Mouse (Mus musculus) CH12.LX (cell line): ENCODE data around the gene Fen1. TPM values are rescaled to one million over a fixed set of nuclear protein-coding genes. Genes with fewer than 3 reads are reported as not detected.

ENCODE experiments used
- DNase-seq: peaks from one replicate; pipeline ENCODE4 v3.0.0-alpha.2; 2013; ENCODE audit errors: extremely low read depth
- H3K27ac ChIP-seq: 2 replicates; pipeline ENCODE4 v1.5.1; 2012; ENCODE audit warnings: low read depth, mild to moderate bottlenecking, control low read depth, moderate library complexity; ENCODE audit not compliant: insufficient read depth
- H3K27me3 ChIP-seq: replicated peaks from 2 replicates; pipeline ENCODE3; 2012; ENCODE audit warnings: inconsistent platforms
- H3K36me3 ChIP-seq, 2 experiments: replicated peaks in 1 of 2; 2 replicates each; pipeline versions ENCODE3 to v1.6.1; 2012; ENCODE audit warnings: inconsistent platforms in 1 of 2, low read length in 1 of 2, mild to moderate bottlenecking in 1 of 2, mixed read lengths in 1 of 2, moderate library complexity in 1 of 2; ENCODE audit not compliant: control insufficient read depth in 1 of 2, insufficient read depth in 1 of 2
- H3K4me1 ChIP-seq, 2 experiments: 2 replicates each; pipeline ENCODE4 v1.6.1; 2012; ENCODE audit warnings: inconsistent platforms in 1 of 2, moderate library complexity in 1 of 2; ENCODE audit not compliant: insufficient read depth in 2 of 2, control insufficient read depth in 1 of 2
- H3K4me2 ChIP-seq: 2 replicates; pipeline ENCODE4 v1.6.1; 2012; ENCODE audit warnings: low read depth, mild to moderate bottlenecking, control low read depth; ENCODE audit not compliant: poor library complexity, insufficient read depth, severe bottlenecking
- H3K4me3 ChIP-seq, 3 experiments: fragments of 150-350 bp in 1 of 3; sonication (generic) in 1 of 3; replicated peaks in 1 of 3; 2 replicates each; pipeline versions ENCODE3 to v1.5.1; 2011 to 2012; ENCODE audit warnings: low read depth in 2 of 3, low read length in 2 of 3, mild to moderate bottlenecking in 2 of 3, moderate library complexity in 2 of 3, control low read depth in 1 of 3, improper control_type of control experiment in 1 of 3, inconsistent platforms in 1 of 3, mixed read lengths in 1 of 3; ENCODE audit not compliant: poor library complexity in 1 of 3
- H3K79me2 ChIP-seq: replicated peaks from 2 replicates; pipeline ENCODE4 v1.6.1; 2012; ENCODE audit warnings: mild to moderate bottlenecking, moderate library complexity; ENCODE audit not compliant: control insufficient read depth, poor library complexity, insufficient read depth, severe bottlenecking; ENCODE audit errors: extremely low read depth
- H3K9ac ChIP-seq: 2 replicates; pipeline ENCODE4 v1.6.1; 2012; ENCODE audit warnings: low read depth, mild to moderate bottlenecking, control low read depth, moderate library complexity; ENCODE audit not compliant: insufficient read depth
- H3K9me3 ChIP-seq: replicated peaks from 2 replicates; pipeline ENCODE3; 2012; ENCODE audit warnings: low read length, inconsistent platforms, mixed read lengths
- CTCF ChIP-seq, 2 experiments: IDR thresholded peaks in 1 of 2; conservative IDR thresholded peaks in 1 of 2; 2 replicates each; pipeline ENCODE4 v1.5.1; 2011 to 2012; ENCODE audit warnings: low read depth in 2 of 2, low read length in 2 of 2, improper control_type of control experiment in 1 of 2, inconsistent platforms in 1 of 2, mild to moderate bottlenecking in 1 of 2, moderate library complexity in 1 of 2
- ELF1 ChIP-seq: IDR thresholded peaks from 2 replicates; pipeline ENCODE4 v1.6.1; 2014; ENCODE audit warnings: low read depth, mild to moderate bottlenecking, inconsistent platforms, low read length, improper control_type of control experiment
- GABPA ChIP-seq: IDR thresholded peaks from 2 replicates; pipeline ENCODE4 v1.6.1; 2012; ENCODE audit warnings: low read depth, low read length, improper control_type of control experiment, inconsistent platforms; ENCODE audit not compliant: insufficient replicate concordance
- IRF4 ChIP-seq: IDR thresholded peaks from 2 replicates; pipeline ENCODE4 v1.6.1; 2014; ENCODE audit warnings: low read depth, mild to moderate bottlenecking, inconsistent platforms, low read length, improper control_type of control experiment
- JUN ChIP-seq: IDR thresholded peaks from 2 replicates; pipeline ENCODE4 v1.6.1; 2011; ENCODE audit warnings: low read depth, mild to moderate bottlenecking, low read length, improper control_type of control experiment, moderate library complexity; ENCODE audit not compliant: insufficient read depth
- MAZ ChIP-seq: IDR thresholded peaks from 2 replicates; pipeline ENCODE4 v1.6.1; 2012; ENCODE audit warnings: low read depth, mild to moderate bottlenecking, inconsistent platforms, low read length, improper control_type of control experiment, moderate library complexity
- MXI1 ChIP-seq: IDR thresholded peaks from 2 replicates; pipeline ENCODE4 v1.6.1; 2011; ENCODE audit warnings: mild to moderate bottlenecking, low read depth, low read length, improper control_type of control experiment
- MYC ChIP-seq: IDR thresholded peaks from 2 replicates; pipeline ENCODE4 v1.6.1; 2011; ENCODE audit warnings: low read depth, mild to moderate bottlenecking, improper control_type of control experiment, low read length
- NRF1 ChIP-seq: IDR thresholded peaks from 2 replicates; pipeline ENCODE4 v1.6.1; 2014; ENCODE audit warnings: low read depth, mild to moderate bottlenecking, inconsistent platforms, low read length, improper control_type of control experiment, moderate library complexity
- PAX5 ChIP-seq: IDR thresholded peaks from 2 replicates; pipeline ENCODE4 v1.6.1; 2012; ENCODE audit warnings: low read length, inconsistent platforms, mixed read lengths
- POLR2AphosphoS2 ChIP-seq: IDR thresholded peaks from 2 replicates; pipeline ENCODE4 v1.6.1; 2011; ENCODE audit warnings: low read depth, low read length, improper control_type of control experiment
- RAD21 ChIP-seq: IDR thresholded peaks from 2 replicates; pipeline ENCODE4 v1.6.1; 2011; ENCODE audit warnings: low read depth, mild to moderate bottlenecking, low read length, improper control_type of control experiment, moderate library complexity
- SMC3 ChIP-seq: IDR thresholded peaks from 2 replicates; pipeline ENCODE4 v1.6.1; 2011; ENCODE audit warnings: low read depth, low read length, improper control_type of control experiment
- ZC3H11A ChIP-seq: IDR thresholded peaks from 2 replicates; pipeline ENCODE4 v1.6.1; 2012; ENCODE audit warnings: low read depth, mild to moderate bottlenecking, inconsistent platforms, low read length, improper control_type of control experiment
- ZKSCAN1 ChIP-seq: IDR thresholded peaks from 2 replicates; pipeline ENCODE4 v1.6.1; 2012; ENCODE audit warnings: low read depth, inconsistent platforms, low read length, improper control_type of control experiment, borderline replicate concordance
- ZMIZ1 ChIP-seq: IDR thresholded peaks from 2 replicates; pipeline ENCODE4 v1.6.1; 2012; ENCODE audit warnings: low read depth, mild to moderate bottlenecking, inconsistent platforms, low read length, improper control_type of control experiment
- dilution Hi-C: fragments of 300-500 bp; cut with MboI; formaldehyde crosslinking; loops from 2 replicates; pipeline ENCODE4 v1.14.3; 2020; ENCODE audit warnings: low sequenced_read_pairs; ENCODE audit not compliant: extremely low pct_unique_long_range_greater_than_20kb, extremely low pct_ligation_motif_present
- in situ Hi-C: fragments of 300-500 bp; cut with MboI; formaldehyde crosslinking; loops from 3 replicates; pipeline ENCODE4 v1.14.3; 2019; ENCODE audit warnings: low sequenced_read_pairs, low pct_ligation_motif_present, low pct_unique_long_range_greater_than_20kb, mixed read lengths
- polyA plus RNA-seq: library from polyadenylated mRNA; unstranded; fragments of >175 nt; gene quantifications from 2 replicates; pipeline ENCODE4 v1.2.1, GENCODE M21; 2012; ENCODE audit warnings: low read depth; ENCODE audit not compliant: insufficient read length
- total RNA-seq, 2 experiments: library from RNA; depleted of rRNA; stranded (reverse); fragments of 300-350 nt in 1 of 2; fragments of >200 nt in 1 of 2; gene quantifications; 2 replicates each; pipeline ENCODE4 v1.2.3; 2012 to 2014

Fen1 gene
- total and polyA plus RNA-seq, 3 experiments = 111 to 156 (median 125) TPM

DNA sequence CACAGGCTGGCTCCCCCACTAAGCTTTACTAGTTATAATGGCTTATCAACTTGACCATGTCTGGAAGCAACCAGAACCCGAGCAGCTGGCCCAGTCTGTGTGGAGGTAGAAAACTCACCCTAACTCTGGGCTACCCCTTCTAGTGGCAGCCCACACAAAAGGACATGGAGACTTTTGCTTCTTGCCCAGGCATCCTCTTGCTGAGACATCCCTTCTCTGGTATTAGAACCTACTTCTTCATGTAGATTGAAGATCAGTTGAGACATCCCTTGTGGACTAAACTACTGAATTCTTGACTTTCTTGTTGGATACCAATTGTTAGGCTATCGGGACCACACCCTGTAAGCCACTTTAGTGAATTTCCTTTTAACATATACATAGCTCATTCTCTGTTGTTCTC is 5.7 kb downstream of the Fen1 start:
- dilution Hi-C loops = no loop called here
- Histone ChIP-seq H3K4me3 (no peak overlapping the region), H3K36me3 (peaks cover 53 to 84% of the 10 kb centered on the region in 2 experiments), H3K9me3 (no peaks in the 10 kb centered on the region), H3K79me2 (peaks cover 26% of the 10 kb centered on the region), H3K27ac (no peak overlapping the region), H3K9ac (no peak overlapping the region), H3K4me1 (peaks cover 0 to 14% of the 10 kb centered on the region in 2 experiments; a peak in 2 of 4 replicates), H3K27me3 (no peaks in the 10 kb centered on the region), H3K4me2 (no peak overlapping the region)
- DNase-seq = no peak
- in situ Hi-C loops = no loop called here
- TF ChIP-seq GABPA (no peak), NRF1 (no peak), MYC (no peak), SMC3 (no peak), POLR2AphosphoS2 (peak; percentile 69; the same call in 1 of the 2 replicates), ELF1 (no peak), ZKSCAN1 (no peak)

- Histone ChIP-seq H3K27ac (no peak overlapping the region), H3K79me2 (peaks cover 16% of the 10 kb centered on the region), H3K9me3 (no peaks in the 10 kb centered on the region), H3K27me3 (no peaks in the 10 kb centered on the region), H3K9ac (no peak overlapping the region), H3K36me3 (peaks cover 63 to 96% of the 10 kb centered on the region in 2 experiments), H3K4me2 (no peak overlapping the region), H3K4me3 (no peak overlapping the region), H3K4me1 (peaks cover 0 to 10% of the 10 kb centered on the region in 2 experiments; a peak in 2 of 4 replicates)
- no peak for DNase-seq
- in situ Hi-C loops = no loop called here
- dilution Hi-C loops = no loop called here
- TF ChIP-seq MXI1 = no peak
- no peak for TF ChIP-seq CTCF (conservative IDR thresholded peaks at IDR 0.05 in 1 of 2, IDR thresholded peaks at IDR 0.05 in 1 of 2; ENCODE audit: low read depth in 2 of 2, low read length in 2 of 2)
- no peak for TF ChIP-seq PAX5
- no peak for TF ChIP-seq MAZ
Observed at GRCm38 (mm10) chr19:10197130-10197529, 6.8 kb downstream of the Fen1 start.

- in situ Hi-C loops = no loop called here
- dilution Hi-C loops = no loop called here
- TF ChIP-seq RAD21 (no peak), ZC3H11A (no peak), NRF1 (no peak), CTCF (conservative IDR thresholded peaks at IDR 0.05 in 1 of 2, IDR thresholded peaks at IDR 0.05 in 1 of 2; ENCODE audit: low read depth in 2 of 2, low read length in 2 of 2) (no peak), IRF4 (no peak), ZMIZ1 (no peak), JUN (no peak)
- Histone ChIP-seq H3K36me3 (peaks cover 51 to 91% of the 10 kb centered on the region in 2 experiments), H3K27ac (no peak overlapping the region), H3K4me1 (peaks cover 4 to 19% of the 10 kb centered on the region in 2 experiments; a peak in 3 of 4 replicates), H3K4me3 (no peak overlapping the region), H3K4me2 (no peak overlapping the region), H3K9ac (no peak overlapping the region), H3K27me3 (no peaks in the 10 kb centered on the region), H3K9me3 (no peaks in the 10 kb centered on the region), H3K79me2 (peaks cover 3% of the 10 kb centered on the region; the same call in 1 of the 2 replicates)
- no peak for DNase-seq
Observed at GRCm38 (mm10) chr19:10195252-10195651, 8.7 kb downstream of the Fen1 start.
